8 mouse cellular contexts compared by ENCODE assay signal in the genomic region with DNA sequence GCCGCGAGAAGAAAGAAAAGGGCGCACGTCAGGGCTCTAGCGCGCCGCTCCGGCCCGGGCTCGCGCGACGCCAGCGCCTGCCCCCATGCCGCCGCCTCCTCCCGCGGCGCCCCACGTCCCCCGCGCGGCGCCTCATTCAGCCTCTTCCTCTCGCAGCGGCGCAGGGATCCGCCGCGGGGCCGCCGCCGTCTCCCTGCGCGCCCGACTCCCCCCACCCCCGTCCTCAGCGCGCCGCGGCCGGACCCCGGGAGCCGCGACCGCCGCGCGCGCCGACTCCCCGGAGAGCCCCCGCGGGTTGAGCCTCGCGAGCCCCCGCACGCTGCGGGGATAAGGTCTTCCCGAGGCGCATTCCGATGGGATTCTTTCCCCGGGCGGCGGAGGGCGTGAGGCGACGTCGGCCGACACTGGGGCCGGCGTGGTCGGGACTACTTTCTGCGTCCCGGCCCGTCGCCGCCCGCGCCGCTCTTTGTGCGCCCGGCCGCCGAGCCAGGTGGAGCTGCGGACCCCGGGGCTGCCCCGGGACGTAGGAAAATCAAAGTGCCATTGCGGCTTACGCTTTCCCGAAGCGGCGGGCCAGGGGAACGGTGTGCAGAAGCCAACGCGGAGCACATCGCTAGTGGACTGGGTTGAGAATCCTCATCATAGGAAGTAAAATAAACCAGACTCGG. TPM values are rescaled to one million over a fixed set of nuclear protein-coding genes. Genes with fewer than 3 reads are reported as not detected.
DNase-seq lines count a peak whose midpoint lies in the region; ATAC-seq and TF ChIP-seq lines count a peak whose summit lies in the region.

A gene (minus strand): TSS at position 148 of the 668 bp plus-strand sequence.

- H3K4me1 ChIP-seq in heart, embryonic 13.5 days: peaks cover 25% of the 10 kb centered on the region
- H3K4me1 ChIP-seq in liver, embryonic 11.5 days (replicated peaks; ENCODE audit: control insufficient read depth, insufficient read depth, low read length): peaks cover 16% of the 10 kb centered on the region

- WGBS in heart, embryonic 13.5 days: under 1% methylated on average over 92 of the region's 99 CpGs
- WGBS in liver, embryonic 11.5 days: under 1% methylated on average over 80 of the region's 99 CpGs

- H3K27ac ChIP-seq in heart, embryonic 13.5 days (replicated peaks): peak within 1 kb of the TSS; percentile 99
- H3K27ac ChIP-seq in liver, embryonic 11.5 days (ENCODE audit: low read depth, low read length): peak within 1 kb of the TSS; percentile 87

- 0 out of 2 replicates have a peak, but pooled peaks have one; percentile 32 for ATAC-seq in erythroid progenitor cell, adult 5-6 weeks (replicated peaks; ENCODE audit: low FRiP score, poor library complexity, severe bottlenecking)
- peak; percentile 79 for ATAC-seq in heart, embryonic 13.5 days (ENCODE audit: extremely low read depth, insufficient number of reproducible peaks, low FRiP score, low TSS enrichment)
- ATAC-seq in liver, embryonic 11.5 days (replicated peaks; ENCODE audit: low FRiP score): peak; percentile 86

- TF ChIP-seq POLR2A in myocyte (IDR thresholded peaks at IDR 0.05; ENCODE audit: insufficient read length, low read depth): peak; percentile 81

- peaks cover 44% of the 10 kb centered on the region for H3K79me2 ChIP-seq in myocyte (ENCODE audit: control insufficient read depth, insufficient read depth)

- no peaks in the 10 kb centered on the region for H3K9me3 ChIP-seq in heart, embryonic 13.5 days
- H3K9me3 ChIP-seq in liver, embryonic 11.5 days (ENCODE audit: control insufficient read depth, low read length): no peaks in the 10 kb centered on the region

- H3K4me3 ChIP-seq in heart, embryonic 13.5 days: peak within 1 kb of the TSS; percentile 97
- H3K4me3 ChIP-seq in liver, embryonic 11.5 days (ENCODE audit: low read depth, low read length): peak within 1 kb of the TSS; percentile 96
- H3K4me3 ChIP-seq in myocyte: peak within 1 kb of the TSS; percentile 75

- H3K27me3 ChIP-seq in heart, embryonic 13.5 days (replicated peaks): no peaks in the 10 kb centered on the region
- no peaks in the 10 kb centered on the region for H3K27me3 ChIP-seq in liver, embryonic 11.5 days (replicated peaks; ENCODE audit: control insufficient read depth, insufficient read depth, low read length)
- H3K27me3 ChIP-seq in myocyte (ENCODE audit: control insufficient read depth, insufficient read depth, insufficient read length): no peaks in the 10 kb centered on the region

- no peaks in the 10 kb centered on the region for H3K36me3 ChIP-seq in heart, embryonic 13.5 days
- H3K36me3 ChIP-seq in liver, embryonic 11.5 days (ENCODE audit: control insufficient read depth, insufficient read depth, low read length): no peaks in the 10 kb centered on the region
- no peaks in the 10 kb centered on the region for H3K36me3 ChIP-seq in myocyte (ENCODE audit: control insufficient read depth, insufficient read depth)

- peak; percentile 91 for DNase-seq in CD4-positive helper T cell, adult 2 months (ENCODE audit: low read depth, low spot score)
- DNase-seq in brain, adult 2 months (ENCODE audit: low read depth, low spot score): peak; percentile 91
- peak; percentile 93 for DNase-seq in kidney, postnatal 10 days
- peak; percentile 87 for DNase-seq in liver, embryonic 11.5 days (ENCODE audit: low spot score)
- DNase-seq in spleen, postnatal 4 days (ENCODE audit: low spot score in 2 of 2): peak; percentile 78 to 90

- H3ac ChIP-seq in myocyte (ENCODE audit: control insufficient read depth, insufficient read length): peak within 1 kb of the TSS; percentile 94

- H3K4me2 ChIP-seq in heart, embryonic 13.5 days: peak within 1 kb of the TSS; percentile 92
- peak within 1 kb of the TSS; percentile 93 for H3K4me2 ChIP-seq in liver, embryonic 11.5 days
- H3K4me2 ChIP-seq in myocyte (ENCODE audit: low read depth): peak within 1 kb of the TSS; percentile 83

- peak within 1 kb of the TSS; percentile 98 for H3K9ac ChIP-seq in heart, embryonic 13.5 days
- peak within 1 kb of the TSS; percentile 98 for H3K9ac ChIP-seq in liver, embryonic 11.5 days (ENCODE audit: low read depth, low read length)

TF ChIP-seq in myocyte, 11 proteins besides CTCF, POLR2A, EP300 and RAD21:
- TF ChIP-seq TCF3 (IDR thresholded peaks at IDR 0.05; ENCODE audit: insufficient read length, low read depth) (no peak), POLR2AphosphoS2 (IDR thresholded peaks at IDR 0.05; ENCODE audit: insufficient read length, low read depth) (peak; percentile 89), SRF (IDR thresholded peaks at IDR 0.05; ENCODE audit: control insufficient read depth, insufficient read length, low read depth) (no peak), MAX (IDR thresholded peaks at IDR 0.05; ENCODE audit: low read depth) (no peak), E2F4 (IDR thresholded peaks at IDR 0.05; ENCODE audit: insufficient read depth) (peak; percentile 6), USF1 (IDR thresholded peaks at IDR 0.05; ENCODE audit: low read depth) (no peak), MYOD1 (IDR thresholded peaks at IDR 0.05; ENCODE audit: control insufficient read depth in 1 of 3, insufficient read length in 2 of 3, low read depth in 2 of 3) (peak in 1 of 3 experiments; percentile 19), TCF12 (IDR thresholded peaks at IDR 0.05; ENCODE audit: insufficient read depth, poor library complexity, severe bottlenecking) (no peak), MYOG (IDR thresholded peaks at IDR 0.05; ENCODE audit: control insufficient read depth in 1 of 3, insufficient read depth in 1 of 3, insufficient read length in 2 of 3, low read depth in 2 of 3) (peak in 1 of 3 experiments; percentile 33), REST (IDR thresholded peaks at IDR 0.05; ENCODE audit: insufficient read depth, insufficient read length) (peak; percentile 55), CEBPB (IDR thresholded peaks at IDR 0.05; ENCODE audit: insufficient read depth, poor library complexity, severe bottlenecking) (no peak)

RNA-seq across cellular contexts. Expression of the gene that starts here (rescaled TPM):
- 8.6 and 14.7 TPM in 2 replicates for total RNA-seq in erythroid progenitor cell, adult 5-6 weeks (2015; ENCODE audit: low replicate concordance)
- 6.8 and 8.0 TPM in 2 replicates for total RNA-seq in erythroid progenitor cell, adult 5-6 weeks (2017; ENCODE audit: low replicate concordance)
- 14.9 and 17.5 TPM in 2 replicates for polyA plus RNA-seq in heart, embryonic 13.5 days (2015; fragmentation: Nextera tagmentation; extraction: Ambion mirVana)
- 14.1 and 17.1 TPM in 2 replicates for polyA plus RNA-seq in liver, embryonic 11.5 days (2014; fragmentation: Nextera tagmentation; extraction: Ambion mirVana)
- polyA plus RNA-seq in myocyte (2012; fragmentation: generic; extraction: Trizol): 8.4 TPM

Comparison
In these comparisons a context has a peak if more than half of its experiments do, and no peak if none do; other contexts are left out.
1. Peak in every context shown above with its lines: DNase-seq, ATAC-seq, H3K4me3 ChIP-seq and H3K27ac ChIP-seq.
2. ATAC-seq: peak in every context shown above with its lines; median percentile 86 in liver, embryonic 11.5 days; 79 in heart, embryonic 13.5 days; 32 in erythroid progenitor cell, adult 5-6 weeks.